Mouse (Mus musculus): ENCODE data around the gene Tmem168.
A peak's percentile ranks its signal among the peaks of the same experiment; 100 is the strongest.

Tmem168 gene

GRCm38 (mm10) chr6:13607621-13608493 lies at the start of gene Tmem168:
Gene Tmem168, minus strand, starts transcription at chr6:13608100.
- DNase-seq, result peak; percentile 93

- DNase-seq, result no peak
These were observed 46.2 kb upstream of the Tmem168 start for GRCm38 (mm10) chr6:13654081-13654480.

GRCm38 (mm10) chr6:13652284-13652683 lies 44.4 kb upstream of the Tmem168 start:
- no peak for DNase-seq

- DNase-seq, result no peak
These were observed 43.0 kb upstream of the Tmem168 start for GRCm38 (mm10) chr6:13650854-13651253.

- DNase-seq, result no peak
These were observed 40.4 kb upstream of the Tmem168 start for GRCm38 (mm10) chr6:13648305-13648704.

- DNase-seq, result no peak
These were observed 28.7 kb upstream of the Tmem168 start for GRCm38 (mm10) chr6:13636582-13636989.

GRCm38 (mm10) chr6:13632571-13632970 lies 24.7 kb upstream of the Tmem168 start:
- no peak for DNase-seq

GRCm38 (mm10) chr6:13630607-13631006 lies 22.7 kb upstream of the Tmem168 start:
- DNase-seq, result no peak

GRCm38 (mm10) chr6:13619618-13620017 lies 11.7 kb upstream of the Tmem168 start:
- no peak for DNase-seq

GRCm38 (mm10) chr6:13617110-13617509 lies 9.2 kb upstream of the Tmem168 start:
- no peak for DNase-seq

GRCm38 (mm10) chr6:13614568-13614967 lies 6.7 kb upstream of the Tmem168 start:
- no peak for DNase-seq

GRCm38 (mm10) chr6:13613671-13614070 lies 5.8 kb upstream of the Tmem168 start:
- DNase-seq, result no peak

GRCm38 (mm10) chr6:13610869-13611268 lies 3.0 kb upstream of the Tmem168 start:
- DNase-seq, result no peak

GRCm38 (mm10) chr6:13609353-13610140 lies 1.6 kb upstream of the Tmem168 start:
- no peak for DNase-seq

GRCm38 (mm10) chr6:13606921-13607620 lies 829 bp downstream of the Tmem168 start:
- DNase-seq, result peak; percentile 45

GRCm38 (mm10) chr6:13606394-13606793 lies 1.5 kb downstream of the Tmem168 start:
- no peak for DNase-seq

GRCm38 (mm10) chr6:13603134-13603533 lies 4.8 kb downstream of the Tmem168 start:
- no peak for DNase-seq

GRCm38 (mm10) chr6:13601587-13601986 lies 6.3 kb downstream of the Tmem168 start:
- peak; percentile 49 for DNase-seq

- no peak for DNase-seq
These were observed 9.5 kb downstream of the Tmem168 start for GRCm38 (mm10) chr6:13598239-13598923.

GRCm38 (mm10) chr6:13592729-13593345 lies 15.1 kb downstream of the Tmem168 start:
- no peak for DNase-seq

GRCm38 (mm10) chr6:13586560-13586959 lies 21.3 kb downstream of the Tmem168 start:
- no peak for DNase-seq

GRCm38 (mm10) chr6:13586154-13586553 lies 21.7 kb downstream of the Tmem168 start:
- DNase-seq, result no peak

All from cerebellum, adult 9-10 months (tissue).